Mouse (Mus musculus) neural tube, embryonic 10.5 days (tissue): ENCODE measurements around the gene Pde3a.

Experiments
- DNase-seq: peaks from one replicate; pipeline ENCODE4 v3.0.0-alpha.2; 2017; ENCODE audit warnings: low spot score; ENCODE audit errors: extremely low spot score

Gene Pde3a

GRCm38 (mm10) chr6:141265257-141265656 is 16.2 kb downstream of the Pde3a start:
- DNase-seq, result no peak

DNA sequence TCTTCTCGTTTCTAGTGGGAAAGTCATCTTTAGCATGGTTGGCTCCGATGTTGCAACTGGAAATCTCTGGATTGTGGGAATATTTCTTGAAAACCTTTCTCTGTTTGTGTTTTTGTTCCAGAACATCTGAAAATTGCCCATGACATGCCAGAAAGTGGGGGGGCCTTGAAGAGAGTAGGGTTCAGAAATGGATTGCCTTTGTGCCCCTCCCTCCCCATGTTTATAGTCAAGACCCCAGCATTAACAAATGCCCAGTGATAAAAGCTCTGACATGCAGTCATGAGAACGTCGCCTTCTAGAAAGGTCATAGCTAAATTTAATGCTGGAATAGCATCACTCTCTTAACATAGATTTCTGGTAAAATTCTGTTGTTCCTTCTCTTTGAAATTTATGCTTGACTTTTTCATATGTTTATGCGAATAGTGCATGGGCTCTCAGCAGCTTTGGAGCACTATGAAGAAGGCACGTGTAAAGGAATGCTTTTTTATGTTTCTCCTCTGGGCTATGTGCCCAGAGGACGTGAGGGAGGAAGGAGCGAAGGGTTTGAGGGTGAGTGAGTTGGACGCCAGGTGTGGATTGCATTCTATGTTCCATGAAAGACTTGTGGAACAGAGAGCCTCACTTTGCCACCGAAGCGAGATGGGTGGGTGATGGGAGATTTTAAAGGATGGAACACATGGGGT is 19.0 kb downstream of the Pde3a start:
- DNase-seq, result no peak

GRCm38 (mm10) chr6:141268871-141269270 is 19.8 kb downstream of the Pde3a start:
- no peak for DNase-seq

- DNase-seq, result no peak
Observed at GRCm38 (mm10) chr6:141271133-141271532, 22.1 kb downstream of the Pde3a start.

DNA sequence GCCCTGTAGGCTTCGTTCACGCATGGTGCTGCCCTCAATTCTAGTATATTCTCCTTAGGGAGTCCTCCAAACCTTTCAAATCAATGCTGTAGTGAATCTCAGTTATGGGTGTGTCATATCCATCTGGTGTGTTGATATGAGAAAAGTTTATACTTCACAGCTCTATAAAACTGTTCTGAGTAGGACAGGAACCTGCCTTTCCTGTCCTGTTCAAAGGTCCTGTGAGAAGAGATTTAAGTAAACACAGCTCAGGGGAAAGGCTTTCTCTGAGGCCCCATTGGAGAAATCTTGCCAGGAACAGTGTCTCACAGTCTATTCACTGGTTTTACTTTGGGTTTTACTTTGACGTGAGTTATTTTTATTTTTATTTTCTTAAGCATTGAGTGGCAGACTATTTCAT is 22.5 kb downstream of the Pde3a start:
- DNase-seq, result no peak

DNA sequence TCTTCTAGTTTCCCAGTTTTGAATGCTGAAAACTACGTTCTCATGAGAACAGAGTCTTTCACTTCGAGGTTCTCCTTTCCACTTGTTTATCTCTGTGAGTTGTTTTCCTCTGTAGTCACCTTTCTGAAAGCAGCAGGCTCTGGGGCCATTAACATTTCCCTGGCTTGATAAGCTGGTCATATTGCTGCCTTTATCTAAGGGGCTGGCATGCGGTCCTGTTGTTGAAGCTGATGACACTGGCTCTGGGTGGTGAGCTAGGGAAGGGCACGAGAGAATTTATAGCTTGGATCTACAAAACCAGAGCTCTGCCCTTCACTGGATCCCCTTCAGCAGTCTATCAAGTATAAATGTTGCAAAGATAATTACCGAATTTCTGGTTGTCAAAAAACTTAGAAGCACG is 24.6 kb downstream of the Pde3a start:
- no peak for DNase-seq

DNA sequence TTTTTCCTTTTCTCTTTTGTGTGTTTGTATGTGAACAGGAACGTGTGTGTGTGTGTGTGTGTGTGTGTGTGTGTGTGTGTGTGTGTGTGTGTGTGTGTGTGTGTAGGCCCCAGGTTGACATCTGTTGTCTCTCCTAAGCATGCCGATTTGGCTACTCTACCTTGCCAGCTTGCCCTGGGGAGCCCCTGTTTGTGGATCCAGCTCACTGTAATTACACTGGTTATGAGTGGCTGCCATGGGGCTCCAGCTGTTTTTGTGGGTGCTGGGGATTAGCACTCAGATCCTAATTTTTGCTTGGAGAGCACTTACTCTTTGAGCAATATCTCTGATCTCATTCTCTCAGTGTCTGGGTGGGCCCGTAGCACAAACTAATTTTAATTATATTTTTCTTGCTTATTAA is 32.6 kb downstream of the Pde3a start:
- DNase-seq, result no peak

DNA sequence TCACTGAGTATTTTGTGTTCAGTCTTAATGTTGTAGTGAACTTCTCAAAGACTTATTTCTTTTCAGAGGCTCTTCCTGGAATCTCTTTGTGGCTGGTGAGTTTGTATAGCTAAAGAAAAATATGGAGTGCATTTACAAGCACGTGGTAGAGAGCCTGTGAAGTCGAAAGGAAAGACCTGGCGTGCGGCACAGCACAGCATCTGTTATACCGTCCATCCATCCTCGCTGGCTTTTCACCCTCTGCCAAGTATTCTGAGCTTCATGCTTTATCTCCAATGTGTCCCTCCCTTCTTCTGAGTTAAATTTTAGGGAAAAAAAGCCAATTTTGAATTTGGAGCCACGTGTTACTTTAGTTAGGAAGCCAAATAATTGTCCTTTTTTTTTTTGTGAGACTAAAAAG is 33.7 kb downstream of the Pde3a start:
- no peak for DNase-seq

DNA sequence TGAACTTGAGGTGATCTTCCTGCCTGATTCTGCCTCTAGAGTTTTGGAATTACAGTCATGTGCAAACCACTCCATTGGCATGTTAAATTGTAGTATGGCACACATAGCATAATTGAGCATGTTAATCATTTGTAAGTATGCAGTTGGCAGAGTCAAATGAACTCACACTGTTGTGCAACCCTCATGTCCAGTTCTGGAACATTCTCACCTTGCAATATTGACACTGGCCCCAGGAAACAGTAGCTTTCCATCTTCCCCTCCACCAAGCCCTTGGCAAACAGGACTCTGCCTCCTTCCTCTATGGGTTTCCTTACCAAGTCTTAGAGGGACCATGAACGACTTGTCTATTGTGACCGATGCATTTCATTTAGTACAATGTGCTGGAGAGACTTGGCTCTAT is 42.1 kb downstream of the Pde3a start:
- no peak for DNase-seq

- no peak for DNase-seq
Observed at GRCm38 (mm10) chr6:141292826-141293459, 43.9 kb downstream of the Pde3a start.

DNA sequence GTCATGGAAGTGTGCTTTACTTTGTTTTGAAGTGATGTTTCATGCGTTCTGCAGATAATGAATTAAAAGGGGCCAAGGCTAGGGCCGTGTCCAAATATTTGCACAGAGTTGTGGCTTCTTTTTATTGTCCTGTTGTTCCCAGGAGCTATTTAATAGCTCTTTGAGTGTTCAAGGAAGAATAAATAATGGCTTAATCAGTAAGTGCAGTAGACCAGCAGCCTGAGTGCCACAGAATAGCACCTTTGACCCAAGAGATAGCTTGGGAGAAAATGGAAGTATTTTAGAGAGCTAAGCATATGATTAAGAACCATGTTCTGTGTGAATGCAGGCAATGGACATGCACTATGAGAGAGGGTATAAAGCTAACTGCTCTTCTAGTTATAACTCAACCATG is 44.4 kb downstream of the Pde3a start:
- no peak for DNase-seq

- DNase-seq, result no peak
Observed at GRCm38 (mm10) chr6:141295264-141295663, 46.2 kb downstream of the Pde3a start.

- DNase-seq, result no peak
Observed at GRCm38 (mm10) chr6:141301750-141302748, 53.0 kb downstream of the Pde3a start.

- no peak for DNase-seq
Observed at GRCm38 (mm10) chr6:141302842-141303241, 53.8 kb downstream of the Pde3a start.

- DNase-seq, result no peak
Observed at GRCm38 (mm10) chr6:141307326-141307725, 58.3 kb downstream of the Pde3a start.

- no peak for DNase-seq
Observed at GRCm38 (mm10) chr6:141308451-141308850, 59.4 kb downstream of the Pde3a start.

- DNase-seq, result no peak
Observed at GRCm38 (mm10) chr6:141309872-141310271, 60.8 kb downstream of the Pde3a start.

DNA sequence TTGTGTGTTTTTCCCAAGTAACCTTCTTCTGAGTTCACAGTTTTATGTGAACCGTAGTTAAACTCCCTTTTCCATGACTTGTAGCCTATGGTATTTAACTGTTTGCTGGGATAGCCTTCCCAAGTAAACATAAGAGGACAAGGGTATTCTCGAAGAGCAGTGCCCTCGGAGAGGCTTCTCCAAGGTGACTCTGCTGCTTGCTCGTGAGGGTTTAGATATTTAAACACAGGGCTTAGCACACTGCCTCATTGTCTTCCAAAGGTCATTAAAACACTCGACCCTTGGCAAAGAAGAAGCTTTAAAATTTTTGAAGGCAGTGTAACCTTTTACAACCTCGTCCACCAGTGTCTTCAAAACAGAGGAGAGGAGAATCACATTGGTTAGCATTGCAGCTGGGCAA is 61.3 kb downstream of the Pde3a start:
- DNase-seq, result no peak

DNA sequence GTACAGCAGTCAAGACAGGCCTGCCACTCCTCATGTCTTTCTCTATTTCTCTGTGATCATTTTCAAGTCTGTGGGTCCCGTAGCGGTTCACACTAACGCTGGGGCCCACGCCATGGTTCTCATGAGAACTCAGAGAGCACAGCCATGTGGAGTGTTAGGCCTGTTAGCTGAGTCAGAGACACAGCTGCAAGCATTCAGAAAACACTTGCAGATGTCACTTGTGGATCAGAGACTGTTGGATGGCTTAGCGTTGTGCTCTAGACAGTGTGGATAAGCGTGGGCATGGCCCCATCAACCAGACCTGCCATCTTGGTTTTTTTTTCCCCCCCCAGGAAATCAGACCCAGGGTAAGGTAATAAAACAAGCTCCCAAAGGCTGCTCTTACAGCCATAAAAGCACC is 62.5 kb downstream of the Pde3a start:
- no peak for DNase-seq

DNA sequence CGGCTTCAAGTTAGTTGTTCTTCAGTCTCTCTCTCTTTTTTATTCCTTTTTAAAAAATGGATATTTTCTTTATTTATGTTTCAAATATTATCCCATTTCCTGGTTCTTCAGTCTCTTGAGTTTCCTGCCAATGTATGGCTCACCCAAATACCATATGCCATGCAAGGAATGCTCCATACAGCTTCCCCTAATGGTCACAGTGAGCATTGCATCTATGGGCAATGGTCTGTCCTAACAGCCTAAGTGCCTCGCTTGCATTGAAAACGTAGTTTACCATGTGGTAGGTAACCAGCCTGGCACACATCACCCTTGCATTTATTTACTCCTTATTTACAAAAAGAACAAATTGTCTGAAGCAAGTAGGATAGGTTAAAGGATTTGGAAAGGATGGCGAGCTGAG is 64.0 kb downstream of the Pde3a start:
- DNase-seq, result no peak

DNA sequence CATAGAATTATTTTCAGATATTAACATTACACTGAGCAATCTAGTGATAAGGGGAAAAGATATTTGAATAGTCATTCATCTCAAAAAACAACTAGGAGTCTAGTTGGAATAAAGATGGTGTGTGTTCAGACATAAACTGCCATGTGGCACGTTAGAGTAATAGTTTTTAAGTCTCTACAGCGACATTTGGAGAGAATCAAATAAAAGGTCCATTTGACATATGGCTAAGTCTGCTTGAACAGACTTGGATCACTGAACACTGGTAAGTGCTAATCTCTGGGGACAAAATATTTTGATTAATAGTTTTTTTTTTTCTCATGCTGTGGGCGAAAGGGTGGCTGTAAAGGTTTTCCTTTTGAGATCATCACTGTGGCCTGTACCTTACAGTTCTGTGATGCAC is 69.4 kb downstream of the Pde3a start:
- DNase-seq, result no peak

- DNase-seq, result no peak
Observed at GRCm38 (mm10) chr6:141321253-141321652, 72.2 kb downstream of the Pde3a start.
